Mouse (Mus musculus) megakaryocyte-erythroid progenitor cell, adult 5 weeks (primary cell): ENCODE data around the gene Adamts2. TPM values are rescaled to one million over a fixed set of nuclear protein-coding genes. Genes with fewer than 3 reads are reported as not detected.

ENCODE experiments used
- polyA plus RNA-seq: library from polyadenylated mRNA; stranded (reverse); fragments of >175 nt; gene quantifications from 2 replicates; pipeline ENCODE4 v1.2.3, GENCODE M21; 2012

Adamts2 gene
- not detected in 2 replicates for polyA plus RNA-seq

GRCm38 (mm10) chr11:50601641-50602355 lies at the start of gene Adamts2:
Gene Adamts2 (plus strand): TSS chr11:50602084.

GRCm38 (mm10) chr11:50827010-50827953 lies 225.4 kb downstream of the Adamts2 start, which contains the start of gene Zfp354c:
Gene Zfp354c (minus strand): TSS chr11:50827724.

GRCm38 (mm10) chr11:50841023-50841735 lies 239.3 kb downstream of the Adamts2 start, which contains the start of gene Zfp879:
Gene Zfp879 (minus strand): TSS chr11:50841552.

GRCm38 (mm10) chr11:50850177-50850735 lies 248.4 kb downstream of the Adamts2 start, which contains the start of gene Grm6:
Gene Grm6 (plus strand): TSS chr11:50850685.

Other genes starting within 250 kb of the Adamts2 start
- gene Cby3, start 247.6 kb upstream of the Adamts2 start, polyA plus RNA-seq: 0.11 and 0.84 TPM in 2 replicates
- 450 and 581 TPM in 2 replicates for gene Hnrnph1, start 225.1 kb upstream of the Adamts2 start, polyA plus RNA-seq
- 12.6 and 14.7 TPM in 2 replicates for gene Rufy1, start 171.0 kb upstream of the Adamts2 start, polyA plus RNA-seq
- gene Zfp354c, start 225.6 kb downstream of the Adamts2 start, polyA plus RNA-seq: 0.41 and 2.2 TPM in 2 replicates
- 0.04 and 0.09 TPM in 2 replicates for gene Zfp879, start 239.5 kb downstream of the Adamts2 start, polyA plus RNA-seq
- gene Grm6, start 248.6 kb downstream of the Adamts2 start, polyA plus RNA-seq: 0.04 and 0.14 TPM in 2 replicates